Mouse (Mus musculus) heart, postnatal 0 days (tissue): ENCODE results near the gene Sec16b. TPM values are rescaled to one million over a fixed set of nuclear protein-coding genes. Genes with fewer than 3 reads are reported as not detected.

ENCODE experiments used
- ATAC-seq: fragments of 200-750 bp; cut with Nextera tagmentation; 2 replicates; pipeline ENCODE4 v1.8.0; 2017; ENCODE audit warnings: low read depth, moderate number of reproducible peaks, moderate library complexity; ENCODE audit not compliant: insufficient read depth
- DNase-seq: peaks from one replicate; pipeline ENCODE4 v3.0.0-alpha.2; 2016; ENCODE audit warnings: low spot score
- H3K27ac ChIP-seq: fragments of 300-500 bp; sonication (generic); 2 replicates; pipeline ENCODE4 v1.5.1; 2014; ENCODE audit warnings: low read depth, mild to moderate bottlenecking
- H3K27me3 ChIP-seq: fragments of 300-500 bp; sonication (generic); 2 replicates; pipeline ENCODE4 v1.6.1; 2014; ENCODE audit warnings: low read length, mixed read lengths; ENCODE audit not compliant: control insufficient read depth, insufficient read depth
- H3K36me3 ChIP-seq: fragments of 300-500 bp; sonication (generic); replicated peaks from 2 replicates; pipeline ENCODE4 v1.6.1; 2014; ENCODE audit warnings: low read length, mixed read lengths; ENCODE audit not compliant: control insufficient read depth, insufficient read depth
- H3K4me1 ChIP-seq: fragments of 300-500 bp; sonication (generic); 2 replicates; pipeline ENCODE4 v1.6.1; 2014; ENCODE audit warnings: antibody characterized with exemption; ENCODE audit not compliant: control insufficient read depth, insufficient read depth
- H3K4me2 ChIP-seq: fragments of 300-500 bp; sonication (generic); 2 replicates; pipeline ENCODE4 v1.6.1; 2014; ENCODE audit warnings: low read depth, mild to moderate bottlenecking, low read length, moderate library complexity
- H3K4me3 ChIP-seq: fragments of 300-500 bp; sonication (generic); 2 replicates; pipeline ENCODE4 v1.5.1; 2014; ENCODE audit warnings: low read depth, low read length
- H3K9ac ChIP-seq: fragments of 300-500 bp; sonication (generic); replicated peaks from 2 replicates; pipeline ENCODE4 v1.6.1; 2014; ENCODE audit warnings: low read depth, low read length, mixed read lengths
- H3K9me3 ChIP-seq: fragments of 300-500 bp; sonication (generic); replicated peaks from 2 replicates; pipeline ENCODE4 v1.6.1; 2016; ENCODE audit warnings: low read length; ENCODE audit not compliant: control insufficient read depth
- CTCF ChIP-seq: IDR thresholded peaks from 2 replicates; pipeline ENCODE4 v1.5.1; 2016; ENCODE audit warnings: antibody characterized with exemption, control low read depth, low read depth
- EP300 ChIP-seq: IDR thresholded peaks from 2 replicates; pipeline ENCODE4 v1.6.1; 2016; ENCODE audit warnings: antibody characterized with exemption, low read depth
- WGBS: fragments of 180-500 bp; shearing (Covaris S2); extraction: QIAGEN DNeasy Blood & Tissue Kit; methylation state at CpG from one replicate; pipeline ENCODE4 v1.1.7; 2014; 5-methylcytosine and 5-hydroxymethylcytosine counted together
- polyA plus RNA-seq: library from polyadenylated mRNA; unstranded; fragments of >200 nt; fragmentation: Nextera tagmentation; extraction: Ambion mirVana; gene quantifications from 2 replicates; pipeline ENCODE4 v1.2.1, GENCODE M21; 2015
- total RNA-seq: library from RNA; depleted of rRNA; stranded (reverse); fragments of >200 nt; gene quantifications from 2 replicates; pipeline ENCODE4 v1.2.3, GENCODE M21; 2014; ENCODE audit warnings: low replicate concordance

Sec16b gene
- total and polyA plus RNA-seq, 2 experiments from 2014 or later: 0.94 to 1.1 TPM

DNA sequence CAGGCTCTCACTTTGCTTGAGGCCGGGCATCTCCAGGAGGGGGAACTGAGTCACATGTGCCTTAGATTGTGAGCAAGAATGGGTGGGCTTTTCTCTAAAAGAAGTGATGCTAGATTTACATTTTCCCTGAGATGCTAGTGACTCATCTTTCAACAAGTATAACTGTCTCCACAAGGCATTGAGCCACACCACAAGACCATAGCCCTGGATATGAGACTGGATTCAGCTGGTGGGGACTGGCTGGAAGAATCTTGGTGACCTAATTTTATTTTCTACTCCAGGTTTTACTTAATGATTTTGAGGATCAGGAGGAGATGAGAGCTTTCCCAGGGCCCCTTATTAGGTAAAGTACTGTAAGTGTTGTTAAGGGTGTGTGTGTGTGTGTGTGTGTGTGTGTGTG lies 29.0 kb downstream of the Sec16b start:
- ATAC-seq: no peak
- TF ChIP-seq EP300: no peak
- no peak for TF ChIP-seq CTCF
- H3K4me1 ChIP-seq: no peaks in the 10 kb centered on the region

DNA sequence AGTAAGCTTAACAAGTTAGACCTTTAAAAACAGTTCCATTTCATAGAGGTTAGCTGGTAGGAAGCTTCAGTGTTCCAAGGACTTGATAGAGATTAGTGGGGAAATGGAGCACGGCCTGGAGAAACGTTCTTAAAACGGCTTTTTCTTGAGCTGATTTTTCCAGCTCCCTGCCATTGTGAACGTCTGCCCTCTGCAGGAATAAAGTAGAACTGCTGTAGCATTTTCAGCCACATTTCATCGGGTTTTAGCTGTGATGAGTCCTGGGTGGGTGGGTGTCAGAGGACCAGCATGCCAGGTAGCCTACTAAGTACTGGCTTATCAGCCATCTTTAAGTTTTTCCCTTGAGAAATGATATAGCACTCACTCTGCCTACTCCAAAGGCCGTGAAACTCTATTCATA lies 29.9 kb downstream of the Sec16b start:
- no peaks in the 10 kb centered on the region for H3K36me3 ChIP-seq
- no peak overlapping the region for H3K27ac ChIP-seq
- DNase-seq (peak; percentile 54), ATAC-seq (no peak)
- peak overlapping the region; percentile 19; the same call in 1 of the 2 replicates for H3K4me3 ChIP-seq
- 9% methylated on average over 6 of the region's 6 CpGs for WGBS
- H3K27me3 ChIP-seq: no peaks in the 10 kb centered on the region
- no peaks in the 10 kb centered on the region for H3K4me1 ChIP-seq
- peak overlapping the region; percentile 43 for H3K4me2 ChIP-seq
- no peak overlapping the region; the same call in 1 of the 2 replicates for H3K9ac ChIP-seq
- H3K9me3 ChIP-seq: no peaks in the 10 kb centered on the region
- TF ChIP-seq EP300: no peak
- peak; percentile 87 for TF ChIP-seq CTCF

More for the DNA sequence above, 29.0 kb downstream of the Sec16b start:
- DNase-seq: no peak
- Histone ChIP-seq H3K36me3 (no peaks in the 10 kb centered on the region), H3K9ac (no peak overlapping the region), H3K4me3 (no peak overlapping the region), H3K27me3 (no peaks in the 10 kb centered on the region), H3K4me2 (no peak overlapping the region), H3K9me3 (no peaks in the 10 kb centered on the region), H3K27ac (no peak overlapping the region)
- 84% methylated on average over 1 of the region's 1 CpGs for WGBS

DNA sequence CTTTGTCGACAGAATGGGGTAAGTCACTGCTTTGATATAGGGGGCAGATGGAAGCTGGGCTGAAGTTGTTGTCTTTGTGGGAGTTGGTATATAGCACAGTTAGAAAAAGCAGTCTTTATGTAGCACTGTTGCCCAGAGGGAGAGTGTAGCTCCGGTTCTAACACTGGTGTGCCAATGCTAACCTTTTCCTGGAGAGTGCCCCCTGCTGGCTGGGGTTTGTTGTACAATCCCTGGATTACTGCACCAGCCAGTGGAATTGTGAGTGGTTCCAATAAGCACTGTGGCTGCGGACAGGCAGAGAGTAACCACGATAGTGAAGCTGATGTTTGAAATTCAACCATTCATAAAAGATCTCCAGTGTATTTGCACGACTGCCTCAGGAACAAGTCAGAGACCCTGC lies 31.1 kb downstream of the Sec16b start:
- H3K9me3 ChIP-seq: no peaks in the 10 kb centered on the region
- H3K27ac ChIP-seq: no peak overlapping the region
- no peaks in the 10 kb centered on the region for H3K27me3 ChIP-seq
- TF ChIP-seq CTCF: no peak
- no peak for TF ChIP-seq EP300
- H3K36me3 ChIP-seq: no peaks in the 10 kb centered on the region
- H3K4me3 ChIP-seq: no peak overlapping the region
- H3K4me1 ChIP-seq: no peaks in the 10 kb centered on the region
- ATAC-seq: no peak
- no peak for DNase-seq
- no peak overlapping the region for H3K9ac ChIP-seq
- no peak overlapping the region for H3K4me2 ChIP-seq
- WGBS: 76% methylated on average over 5 of the region's 5 CpGs

GRCm38 (mm10) chr1:157545056-157545455 lies 38.5 kb downstream of the Sec16b start:
- H3K27ac ChIP-seq: no peak overlapping the region
- H3K9ac ChIP-seq: no peak overlapping the region
- TF ChIP-seq CTCF (no peak), EP300 (no peak)
- DNase-seq: no peak
- H3K4me1 ChIP-seq: no peaks in the 10 kb centered on the region
- ATAC-seq: no peak
- H3K36me3 ChIP-seq: no peaks in the 10 kb centered on the region
- H3K4me3 ChIP-seq: no peak overlapping the region
- 84% methylated on average over 8 of the region's 8 CpGs for WGBS
- H3K27me3 ChIP-seq: no peaks in the 10 kb centered on the region
- no peaks in the 10 kb centered on the region for H3K9me3 ChIP-seq
- H3K4me2 ChIP-seq: no peak overlapping the region

- no peak for TF ChIP-seq CTCF
- TF ChIP-seq EP300: no peak
- 65% methylated on average over 5 of the region's 5 CpGs for WGBS
- Histone ChIP-seq H3K27me3 (no peaks in the 10 kb centered on the region), H3K9ac (no peak overlapping the region), H3K4me2 (no peak overlapping the region), H3K9me3 (no peaks in the 10 kb centered on the region), H3K27ac (no peak overlapping the region), H3K4me3 (no peak overlapping the region), H3K4me1 (no peaks in the 10 kb centered on the region), H3K36me3 (no peaks in the 10 kb centered on the region)
- DNase-seq: no peak
- ATAC-seq: no peak
Observed at GRCm38 (mm10) chr1:157547658-157548057, 41.1 kb downstream of the Sec16b start.

GRCm38 (mm10) chr1:157549721-157550120 lies 43.2 kb downstream of the Sec16b start:
- DNase-seq: no peak
- WGBS: 60% methylated on average over 3 of the region's 3 CpGs
- H3K9me3 ChIP-seq: no peaks in the 10 kb centered on the region
- TF ChIP-seq EP300 (no peak), CTCF (no peak)
- H3K27ac ChIP-seq: no peak overlapping the region
- H3K4me2 ChIP-seq: no peak overlapping the region
- peaks cover 4% of the 10 kb centered on the region; the same call in 1 of the 2 replicates for H3K27me3 ChIP-seq
- no peak overlapping the region for H3K4me3 ChIP-seq
- ATAC-seq: no peak
- H3K4me1 ChIP-seq: no peaks in the 10 kb centered on the region
- H3K36me3 ChIP-seq: no peaks in the 10 kb centered on the region
- H3K9ac ChIP-seq: no peak overlapping the region
